Mouse (Mus musculus) erythroblast, embryonic 14.5 days (primary cell): ENCODE measurements around the gene Pde4d.

Experiments used
- GATA1 ChIP-seq: IDR thresholded peaks from 2 replicates; pipeline ENCODE4 v1.6.1; 2012; ENCODE audit warnings: low read length, inconsistent platforms, mixed read lengths
- TAL1 ChIP-seq: IDR thresholded peaks from 3 replicates; pipeline ENCODE4 v1.6.1; 2012; ENCODE audit warnings: low read length, inconsistent platforms, mixed read lengths

- TF ChIP-seq TAL1 (no peak), GATA1 (no peak)
Observed at GRCm38 (mm10) chr13:109841140-109841822, 1391.5 kb downstream of the Pde4d start.
